Mouse (Mus musculus) myocyte (in vitro differentiated cells): ENCODE results near the gene Rfx7.

ENCODE experiments used
- E2F4 ChIP-seq: IDR thresholded peaks from one replicate; pipeline ENCODE4 v1.6.1; 2011; ENCODE audit warnings: mild to moderate bottlenecking, control low read depth, moderate library complexity; ENCODE audit not compliant: insufficient read depth
- MAX ChIP-seq: IDR thresholded peaks from one replicate; pipeline ENCODE4 v1.6.1; 2011; ENCODE audit warnings: low read depth, mild to moderate bottlenecking, control low read depth
- POLR2A ChIP-seq: IDR thresholded peaks from one replicate; pipeline ENCODE4 v1.6.1; 2011; ENCODE audit warnings: low read depth, mild to moderate bottlenecking, control low read depth, moderate library complexity; ENCODE audit not compliant: insufficient read length
- TCF3 ChIP-seq: IDR thresholded peaks from one replicate; pipeline ENCODE4 v1.6.1; 2011; ENCODE audit warnings: low read depth, control low read depth; ENCODE audit not compliant: insufficient read length

DNA sequence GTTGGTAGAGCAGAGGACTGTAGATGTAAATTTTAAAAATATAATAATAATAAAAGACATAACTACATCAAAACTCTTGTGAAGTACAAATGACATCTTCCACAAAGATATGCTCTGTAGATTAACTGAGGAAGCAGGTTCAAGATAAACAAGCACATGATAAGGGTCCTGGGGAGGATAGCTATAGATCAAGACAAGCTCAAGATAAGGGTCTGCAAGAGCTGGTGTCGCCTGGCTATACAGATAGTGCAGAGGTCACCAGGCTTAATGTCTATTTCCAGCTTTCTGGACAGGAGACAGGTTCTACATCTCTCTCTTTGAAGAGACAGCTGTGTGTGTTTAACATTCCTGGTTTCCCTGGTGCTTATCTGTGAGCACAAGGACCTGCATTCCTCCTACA is 100.2 kb downstream of the Rfx7 start:
- no peak for TF ChIP-seq POLR2A
- TF ChIP-seq E2F4, result no peak
- no peak for TF ChIP-seq TCF3
- no peak for TF ChIP-seq MAX
